Mouse (Mus musculus): ENCODE results near the gene Pidd1.
A peak's percentile ranks its signal among the peaks of the same experiment; 100 is the strongest.
"Not testable (repeated sequence)": the region's sequence is repeated elsewhere in the genome, so short reads cannot be mapped to it uniquely, and the experiment has no call there.

The Pidd1 gene

GRCm38 (mm10) chr7:141457986-141458660, 14.3 kb upstream of the Pidd1 start:
- peak; percentile 52 to 77 for DNase-seq

GRCm38 (mm10) chr7:141457236-141457635, 13.4 kb upstream of the Pidd1 start:
- DNase-seq: peak in 1 of 2 experiments; percentile 22

- DNase-seq: no peak
Measured at GRCm38 (mm10) chr7:141456739-141457138, 12.9 kb upstream of the Pidd1 start.

- DNase-seq: peak; percentile 65 to 70
Measured at GRCm38 (mm10) chr7:141455610-141456314, 11.9 kb upstream of the Pidd1 start.

- peak; percentile 93 to 95 for DNase-seq
Measured at GRCm38 (mm10) chr7:141454967-141455551, 11.2 kb upstream of the Pidd1 start, which contains the start of gene Pnpla2. Gene Pnpla2 (plus strand): TSS chr7:141455198.

GRCm38 (mm10) chr7:141453636-141454035, 9.8 kb upstream of the Pidd1 start:
- DNase-seq: no peak

- DNase-seq: no peak
Measured at GRCm38 (mm10) chr7:141451928-141452327, 8.1 kb upstream of the Pidd1 start.

- peak; percentile 93 to 95 for DNase-seq
Measured at GRCm38 (mm10) chr7:141447110-141447991, 3.5 kb upstream of the Pidd1 start, which contains the start of gene Rplp2. Gene Rplp2 (plus strand): TSS chr7:141447370.

- not testable (repeated sequence) for DNase-seq
Measured at GRCm38 (mm10) chr7:141446374-141446773, 2.5 kb upstream of the Pidd1 start.

GRCm38 (mm10) chr7:141443081-141443821, 574 bp downstream of the Pidd1 start:
- peak; percentile 27 to 52 for DNase-seq

- DNase-seq: no peak
Measured at GRCm38 (mm10) chr7:141442199-141442598, 1.6 kb downstream of the Pidd1 start.

- DNase-seq: peak in 1 of 2 experiments; percentile 15
Measured at GRCm38 (mm10) chr7:141441460-141441859, 2.4 kb downstream of the Pidd1 start.

- DNase-seq: peak; percentile 73 to 87
Measured at GRCm38 (mm10) chr7:141440613-141441012, 3.2 kb downstream of the Pidd1 start.

GRCm38 (mm10) chr7:141439811-141440210, 4.0 kb downstream of the Pidd1 start:
- peak; percentile 14 to 17 for DNase-seq

- peak in 1 of 2 experiments; percentile 34 for DNase-seq
Measured at GRCm38 (mm10) chr7:141439140-141439679, 4.6 kb downstream of the Pidd1 start.

- DNase-seq: peak; percentile 85 to 90
Measured at GRCm38 (mm10) chr7:141438201-141438968, 5.4 kb downstream of the Pidd1 start.

- peak; percentile 92 for DNase-seq
Measured at GRCm38 (mm10) chr7:141437178-141438120, 6.4 kb downstream of the Pidd1 start, which contains the start of gene Slc25a22. Gene Slc25a22 (minus strand): TSS chr7:141437892.

GRCm38 (mm10) chr7:141436523-141436892, 7.3 kb downstream of the Pidd1 start:
- DNase-seq: peak; percentile 22

GRCm38 (mm10) chr7:141435856-141436522, 7.8 kb downstream of the Pidd1 start:
- DNase-seq: peak; percentile 29 to 37

Measured in cerebellum, postnatal 14 days (tissue).